Mouse (Mus musculus) cerebellum, adult 18-20 months (tissue): Measurements from ENCODE around the gene Tnrc6b.
"Not testable (repeated sequence)": the region's sequence is repeated elsewhere in the genome, so short reads cannot be mapped to it uniquely, and the experiment has no call there.

Source experiments
- DNase-seq, 2 experiments: peaks; one replicate each; pipeline ENCODE4 v3.0.0; 2021

The Tnrc6b gene

GRCm38 (mm10) chr15:80930048-80930571, 219.0 kb downstream of the Tnrc6b start:
- DNase-seq, result no peak

DNA sequence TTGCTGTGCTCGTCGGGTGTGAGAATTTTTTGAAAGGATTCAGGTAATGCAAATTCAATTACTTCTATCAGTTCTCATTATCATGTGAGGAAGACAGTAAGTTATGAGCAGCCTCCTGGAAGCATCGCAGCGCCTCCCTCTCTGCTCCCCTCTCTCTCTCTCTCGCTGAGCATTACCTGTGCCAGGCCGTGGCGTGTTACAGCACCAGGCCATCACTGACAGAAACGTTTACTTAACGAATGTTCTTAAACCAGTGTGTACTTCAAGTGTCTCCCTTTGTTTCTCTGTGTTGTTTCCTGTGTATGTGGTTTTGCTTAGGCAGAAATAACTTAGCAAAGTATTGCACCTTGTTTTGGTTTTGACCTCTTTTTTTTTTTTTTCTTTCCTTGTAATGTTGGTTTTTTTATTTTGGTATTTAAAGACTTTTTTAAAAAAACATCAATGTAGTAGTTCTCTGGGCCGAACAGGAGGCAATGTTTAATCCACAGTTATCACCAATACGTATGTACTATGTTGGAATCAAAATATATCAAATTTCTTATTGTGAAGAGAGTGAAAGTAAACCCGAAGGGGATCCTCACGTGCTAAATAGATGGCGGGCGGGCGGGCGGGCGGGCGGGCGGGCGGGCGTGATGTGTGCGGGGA, 219.7 kb downstream of the Tnrc6b start:
- DNase-seq, result not testable (repeated sequence)

DNA sequence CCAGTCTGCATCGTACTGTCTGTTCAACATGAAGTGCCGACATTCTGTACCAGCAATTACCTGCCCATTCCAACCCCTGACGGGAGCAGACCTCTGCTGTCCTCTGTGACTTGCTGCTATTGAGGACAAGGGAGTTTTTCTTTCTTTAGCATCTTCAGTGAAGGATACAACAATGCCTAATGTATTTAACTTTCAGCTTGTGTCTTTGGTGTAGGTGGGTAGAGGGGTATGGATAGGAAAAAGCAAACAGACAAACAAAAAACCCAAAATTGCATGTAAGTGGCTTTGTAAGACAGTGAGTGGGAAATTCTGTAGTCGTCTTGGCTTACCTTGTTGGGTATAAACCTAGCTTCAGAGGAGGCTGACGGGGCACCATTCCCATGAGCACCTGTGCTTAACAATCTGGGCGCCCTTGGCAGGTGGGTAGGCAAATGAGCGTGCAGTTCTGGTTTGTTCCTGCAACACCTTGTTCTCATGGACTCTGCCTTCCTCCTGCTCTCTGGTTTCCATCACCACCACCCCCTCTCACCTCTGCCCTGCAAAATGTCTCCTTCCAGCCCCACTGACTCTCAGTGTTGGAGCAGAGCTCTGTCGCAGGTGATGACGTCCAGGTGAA, 220.3 kb downstream of the Tnrc6b start:
- DNase-seq, result no peak

- no peak for DNase-seq
Observed at GRCm38 (mm10) chr15:80934841-80935240, 223.7 kb downstream of the Tnrc6b start.

DNA sequence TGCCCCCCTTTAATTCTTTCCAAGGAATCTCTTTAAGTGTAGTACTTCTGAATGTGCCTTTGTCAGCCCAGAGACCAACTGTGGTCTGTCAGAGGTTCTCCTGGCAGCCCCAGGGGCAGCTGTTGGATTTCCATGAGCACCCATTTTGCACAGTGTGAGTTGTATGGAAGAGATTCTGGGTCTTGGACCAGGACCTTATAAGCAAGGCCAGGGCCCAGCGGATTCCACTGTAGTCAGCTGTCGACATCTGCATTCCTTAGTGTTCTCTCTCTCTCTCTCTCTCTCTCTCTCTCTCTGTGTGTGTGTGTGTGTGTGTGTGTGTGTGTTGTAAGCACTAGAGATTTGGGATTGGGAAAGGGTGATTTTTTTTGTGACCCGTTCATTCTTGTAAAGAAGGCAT, 225.6 kb downstream of the Tnrc6b start:
- DNase-seq, result no peak

GRCm38 (mm10) chr15:80938615-80939014, 227.5 kb downstream of the Tnrc6b start:
- DNase-seq, result no peak

DNA sequence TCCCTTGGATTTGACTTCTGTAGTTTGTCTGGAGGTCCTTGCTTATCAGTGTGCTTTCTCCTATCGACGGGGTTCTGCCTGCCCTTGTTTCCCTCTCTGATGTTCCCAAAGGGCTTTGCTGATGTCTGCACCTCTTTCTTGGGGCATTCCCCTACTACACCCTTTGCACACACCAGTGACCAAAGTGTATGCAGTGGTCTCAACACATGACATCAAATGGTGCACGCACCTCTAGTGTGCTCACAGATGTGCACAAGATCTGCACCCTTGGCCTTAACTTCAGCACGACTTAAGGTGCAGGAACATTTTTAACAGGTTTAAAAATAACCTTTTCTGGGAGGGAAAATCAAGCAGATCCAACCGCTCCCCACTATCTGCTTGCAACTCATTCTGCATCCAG, 228.3 kb downstream of the Tnrc6b start:
- DNase-seq, result no peak

- DNase-seq, result no peak
Observed at GRCm38 (mm10) chr15:80941468-80942040, 230.4 kb downstream of the Tnrc6b start.

DNA sequence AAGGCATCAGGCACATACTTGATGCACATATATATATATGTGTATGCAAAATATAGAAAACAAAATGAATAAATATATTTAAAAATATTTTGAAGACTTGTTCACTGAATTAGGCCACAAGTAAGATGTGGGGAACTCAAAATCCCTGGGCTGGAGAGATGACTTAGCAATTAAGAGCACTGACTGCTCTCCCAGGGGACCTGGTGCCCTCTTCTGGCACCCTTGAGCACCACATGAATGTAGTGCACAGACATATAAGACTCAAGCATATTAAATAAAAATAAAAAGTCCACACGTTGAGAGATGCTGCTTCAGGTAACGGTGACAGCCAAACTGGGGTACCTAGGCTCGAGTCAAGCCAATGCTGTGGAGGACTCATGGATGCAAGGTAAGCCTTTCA, 234.7 kb downstream of the Tnrc6b start:
- DNase-seq, result peak in 1 of 2 experiments; percentile 15

GRCm38 (mm10) chr15:80948145-80949135, 237.3 kb downstream of the Tnrc6b start, which contains the start of gene Adsl:
TSS of gene Adsl (plus strand) at chr15:80948490.
- DNase-seq, result peak; percentile 84 to 91

DNA sequence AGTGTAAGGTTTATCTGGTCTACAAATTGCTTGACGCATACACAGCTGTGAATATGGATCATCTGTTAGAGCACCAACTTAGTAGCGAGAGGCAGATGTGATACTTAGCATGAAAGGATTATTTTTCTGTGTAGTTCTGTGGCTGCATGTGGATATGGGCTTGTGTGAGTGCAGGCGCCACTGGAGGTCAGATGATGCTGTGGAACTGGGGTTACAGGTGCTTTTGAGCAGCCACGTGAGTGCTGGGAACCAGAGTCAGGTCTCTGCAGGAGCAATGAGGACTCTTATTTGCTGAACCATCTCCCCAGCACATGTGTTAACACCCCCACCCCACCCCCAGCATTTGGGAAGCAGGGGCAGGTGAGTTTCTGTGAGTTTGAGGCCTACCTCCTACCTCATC, 238.3 kb downstream of the Tnrc6b start:
- no peak for DNase-seq

GRCm38 (mm10) chr15:80950055-80950454, 238.9 kb downstream of the Tnrc6b start:
- no peak for DNase-seq

DNA sequence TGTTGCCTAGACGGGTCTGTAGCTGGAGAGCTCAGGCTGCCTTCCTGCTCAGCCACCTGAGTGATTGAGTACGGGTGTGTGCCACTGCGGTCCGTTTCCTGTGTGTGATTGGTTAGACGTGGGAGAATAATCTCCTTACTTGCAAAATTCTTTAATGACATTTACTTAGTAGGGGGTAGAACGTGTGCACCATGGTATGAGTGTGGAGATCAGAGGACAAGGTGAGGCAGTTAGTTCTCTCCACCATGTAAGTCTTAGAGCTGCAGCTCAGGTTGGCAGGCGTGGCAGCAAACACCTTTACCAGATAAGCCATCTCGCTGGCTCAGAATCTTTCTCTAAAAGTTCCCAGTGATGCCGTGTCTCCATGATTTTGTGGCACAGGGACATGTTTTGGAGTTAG, 242.9 kb downstream of the Tnrc6b start:
- DNase-seq, result no peak

GRCm38 (mm10) chr15:80954861-80955260, 243.7 kb downstream of the Tnrc6b start:
- DNase-seq, result no peak

- no peak for DNase-seq
Observed at GRCm38 (mm10) chr15:80955836-80956438, 244.8 kb downstream of the Tnrc6b start.

DNA sequence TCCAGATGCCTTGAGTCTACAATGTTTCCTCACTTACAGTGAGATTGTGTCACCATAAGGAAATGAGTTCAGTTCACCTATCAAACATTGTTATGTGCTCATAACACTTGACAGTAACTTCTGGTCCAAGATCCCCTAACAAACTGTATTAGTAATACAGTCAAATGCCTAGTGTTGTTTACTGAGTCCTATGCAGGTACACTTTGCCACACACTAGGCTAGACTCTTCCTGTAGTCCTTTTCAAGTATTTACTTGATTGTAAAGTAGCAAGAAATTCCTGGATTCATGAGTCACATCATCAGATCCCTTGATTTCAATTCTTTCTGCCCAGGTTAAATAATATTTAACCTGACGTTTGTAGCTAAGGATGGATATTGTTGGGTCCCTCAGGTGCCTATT, 258.3 kb downstream of the Tnrc6b start:
- DNase-seq, result no peak

- no peak for DNase-seq
Observed at GRCm38 (mm10) chr15:80974311-80974710, 263.2 kb downstream of the Tnrc6b start.

GRCm38 (mm10) chr15:80975666-80976065, 264.6 kb downstream of the Tnrc6b start:
- no peak for DNase-seq

DNA sequence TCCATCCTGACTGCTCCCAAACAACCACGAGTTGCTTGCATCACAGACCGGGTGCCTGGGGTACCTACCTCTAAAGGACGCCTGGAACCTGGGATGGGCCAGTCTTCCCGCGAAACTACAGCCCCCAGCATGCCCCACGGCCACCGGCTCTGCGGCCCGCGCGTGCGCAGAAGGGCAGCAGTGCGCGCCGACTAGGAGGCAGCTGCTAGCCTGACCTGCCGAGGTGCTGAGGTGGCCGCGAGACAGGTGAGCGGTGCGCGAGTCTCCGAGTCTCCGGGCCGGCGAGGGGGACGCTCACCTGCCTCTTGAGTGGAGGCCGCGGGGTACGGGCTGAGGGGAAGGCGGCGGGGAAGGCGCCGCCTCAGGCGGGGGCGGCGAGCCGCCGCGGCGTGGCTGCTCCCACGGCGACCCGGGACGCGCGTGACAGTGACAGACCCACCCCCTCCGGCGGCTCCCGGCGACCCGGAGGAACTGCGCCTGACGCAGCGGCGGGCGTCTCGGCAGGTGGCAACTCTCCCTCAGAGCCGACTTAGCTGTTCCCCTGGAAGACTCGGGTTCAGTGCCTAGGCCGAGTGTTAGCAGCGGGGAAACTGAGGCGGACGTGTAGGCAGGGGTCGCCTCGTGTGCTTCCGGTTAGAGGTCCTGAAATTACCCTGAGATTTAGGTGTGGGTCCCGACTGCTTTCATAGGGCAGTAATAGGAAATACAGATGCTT, 266.7 kb downstream of the Tnrc6b start, which contains the start of gene Sgsm3:
TSS of gene Sgsm3 (plus strand) at position 146 of the 715 bp plus-strand sequence.
- peak; percentile 92 to 94 for DNase-seq

DNA sequence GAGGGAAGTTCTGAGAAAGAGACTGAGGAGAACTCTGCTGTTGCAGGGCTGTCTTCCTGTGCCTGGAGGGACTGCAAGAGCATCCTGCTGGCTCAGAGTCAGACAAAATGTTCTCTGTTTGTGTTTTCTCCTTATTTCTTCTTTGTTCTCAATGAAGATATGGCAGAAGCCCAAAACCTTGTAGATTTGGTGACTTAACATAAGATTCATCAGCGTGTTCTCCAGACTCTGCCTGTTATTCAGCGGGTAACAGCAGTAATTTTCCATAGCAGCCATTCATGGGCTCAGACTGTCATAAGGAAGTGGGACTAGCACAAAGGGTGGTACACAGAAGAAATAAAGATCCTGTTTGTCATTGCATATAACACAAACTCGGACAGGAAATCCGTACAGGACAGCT, 268.5 kb downstream of the Tnrc6b start:
- no peak for DNase-seq

DNA sequence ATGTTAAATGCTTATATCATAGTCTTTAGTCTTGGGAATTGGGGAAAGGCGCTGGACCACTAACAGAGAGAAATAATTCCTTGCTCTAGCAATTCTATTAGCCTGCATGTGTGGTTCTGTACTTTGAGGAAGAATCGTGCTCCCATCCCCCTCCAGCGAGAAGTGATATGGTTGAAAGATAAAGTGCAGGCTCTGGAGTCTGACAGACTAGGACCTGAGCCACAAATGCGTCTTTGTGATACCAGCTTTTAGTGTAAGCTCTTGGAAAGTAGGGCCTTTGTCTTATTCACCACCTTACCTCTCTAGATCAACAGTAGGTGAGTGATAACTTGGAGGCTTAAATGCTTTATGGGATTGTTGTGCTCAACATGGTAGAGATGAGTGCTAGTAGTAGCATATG, 270.1 kb downstream of the Tnrc6b start:
- no peak for DNase-seq

GRCm38 (mm10) chr15:80983264-80983663, 272.2 kb downstream of the Tnrc6b start:
- no peak for DNase-seq
